Mouse (Mus musculus) thymus, postnatal 10 days (tissue): Measurements from ENCODE around the gene BC029722.

ENCODE experiments used
- DNase-seq, 2 experiments: peaks; one replicate each; pipeline ENCODE4 v3.0.0; 2021; ENCODE audit warnings: low spot score in 2 of 2

BC029722 gene

DNA sequence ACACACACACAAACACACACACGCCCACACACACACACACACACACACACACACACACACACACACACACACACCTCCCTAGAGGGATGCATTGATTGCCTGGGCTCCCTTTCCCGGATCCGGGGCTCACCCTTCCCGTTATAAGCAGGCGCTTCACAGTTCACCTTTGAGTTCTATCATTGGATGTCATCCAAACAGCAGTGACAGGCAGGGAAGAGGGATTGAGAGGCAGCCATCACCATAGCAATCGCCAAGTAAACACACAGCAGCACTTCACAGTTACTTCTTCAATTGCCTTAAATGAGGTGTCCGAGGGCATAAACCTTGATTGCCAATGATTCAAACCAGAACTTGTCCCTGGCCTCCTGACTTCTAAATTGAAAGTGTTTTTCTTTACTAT lies 40.2 kb downstream of the BC029722 start:
- DNase-seq: no peak

- no peak for DNase-seq
These were observed 41.2 kb downstream of the BC029722 start for GRCm38 (mm10) chr2:155778004-155778403.

- DNase-seq: no peak
These were observed 41.6 kb downstream of the BC029722 start for GRCm38 (mm10) chr2:155777688-155777985.

DNA sequence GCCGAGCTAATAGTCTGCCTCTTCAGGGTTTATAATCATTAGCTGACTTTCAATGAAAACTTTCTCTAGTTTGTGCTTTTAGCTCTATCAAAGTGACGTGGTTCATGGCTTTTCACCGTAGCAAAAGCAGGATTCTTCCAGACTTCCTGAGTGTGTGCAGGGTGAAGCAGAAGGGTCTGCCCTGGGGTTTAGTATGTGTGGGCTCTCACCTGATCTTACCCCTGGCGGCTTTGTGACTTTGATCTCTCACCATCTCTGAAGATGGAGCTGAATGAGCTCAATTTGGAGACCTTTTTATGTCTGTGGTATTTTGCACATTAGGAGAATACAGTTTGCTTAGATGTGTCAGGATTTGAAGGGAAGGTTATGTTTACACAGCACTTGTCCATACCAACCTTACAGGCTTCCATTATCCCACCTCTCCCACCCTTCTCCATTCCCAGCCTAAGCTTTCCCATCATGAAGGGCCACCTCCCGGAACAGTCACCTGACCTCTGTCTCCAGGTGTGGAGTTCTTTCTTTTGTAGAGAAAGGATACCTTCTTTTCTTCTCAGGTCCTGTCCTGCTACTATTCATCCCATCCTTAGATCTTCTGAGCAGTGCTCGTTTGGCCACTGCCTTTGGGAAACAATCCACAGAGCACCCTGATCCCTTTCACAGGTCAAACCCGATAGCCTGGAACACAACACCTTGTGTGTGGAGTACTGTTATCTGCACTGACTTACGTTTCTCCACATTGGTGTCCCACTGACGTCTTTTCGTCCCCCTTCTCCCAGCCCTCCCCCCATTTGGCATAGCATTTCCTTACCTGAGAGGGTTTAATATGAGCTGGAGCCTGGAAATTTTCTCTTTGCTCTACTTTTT lies 42.2 kb downstream of the BC029722 start:
- DNase-seq: no peak

DNA sequence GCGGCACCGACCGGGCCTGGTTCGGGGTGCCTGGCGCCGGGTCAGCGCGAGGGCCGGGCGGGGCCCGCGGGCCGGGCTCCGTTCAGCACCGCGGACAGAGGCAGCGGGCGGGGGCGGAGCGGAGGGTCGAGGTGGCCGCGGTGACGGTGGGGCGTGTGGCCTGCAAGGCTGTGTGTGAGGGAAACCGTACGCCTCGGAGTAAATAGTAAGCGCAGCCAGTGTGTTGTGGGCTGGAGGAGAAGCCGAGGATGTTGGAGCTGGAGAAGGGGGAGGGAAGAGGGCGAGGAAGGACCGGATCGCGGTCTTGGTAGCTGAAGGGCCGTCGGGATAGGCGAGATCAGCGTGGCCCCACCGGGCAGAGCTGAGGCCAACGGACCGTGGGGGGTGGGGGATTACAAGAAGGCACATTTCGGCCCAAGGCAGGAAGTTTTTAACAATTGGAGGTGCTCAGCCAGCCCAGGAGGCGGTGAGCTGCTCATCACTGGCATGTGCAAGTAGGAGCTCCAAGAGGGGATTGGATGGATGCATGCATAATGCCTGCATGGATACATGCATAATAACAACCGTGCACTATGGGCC lies 43.5 kb downstream of the BC029722 start:
- DNase-seq: peak in 1 of 2 experiments; percentile 37

DNA sequence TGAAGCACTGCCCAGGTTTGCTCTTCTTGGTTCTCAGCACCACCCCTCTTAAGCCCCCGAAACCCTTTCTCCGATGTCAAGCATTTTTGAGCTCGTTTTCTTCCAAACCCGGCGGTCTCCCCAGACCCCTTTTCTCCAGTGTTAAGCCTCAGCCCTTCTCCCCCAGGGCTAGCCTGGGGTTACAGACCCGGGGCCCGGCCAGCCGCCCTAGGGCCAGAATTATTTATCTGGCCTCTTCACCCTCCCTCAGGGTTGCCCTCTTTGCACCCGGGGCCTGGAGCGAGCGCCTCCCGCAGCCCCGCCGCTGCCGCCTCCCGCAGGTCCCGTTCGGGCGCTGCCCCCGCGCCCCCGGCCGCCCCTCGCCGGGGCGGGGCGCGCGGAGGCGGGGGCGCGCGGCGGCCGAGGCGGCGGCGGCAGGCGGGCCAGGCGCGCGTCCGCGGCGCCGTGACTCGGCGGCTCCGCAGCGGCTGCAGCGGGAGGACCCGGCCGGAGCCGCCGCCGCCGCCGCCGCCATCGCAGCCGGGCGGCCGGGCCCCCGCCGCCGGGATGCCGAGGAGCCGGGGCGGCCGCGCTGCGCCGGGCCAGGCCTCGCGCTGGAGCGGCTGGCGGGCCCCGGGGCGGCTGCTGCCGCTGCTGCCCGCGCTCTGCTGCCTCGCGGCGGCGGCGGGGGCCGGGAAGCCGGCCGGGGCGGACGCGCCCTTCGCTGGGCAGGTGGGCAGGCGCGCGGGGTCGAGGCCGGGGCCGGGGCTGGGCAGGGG lies 44.1 kb downstream of the BC029722 start, which contains the start of gene Mmp24:
Gene Mmp24 (plus strand): TSS at position 416 of the 758 bp plus-strand sequence.
- DNase-seq: no peak

DNA sequence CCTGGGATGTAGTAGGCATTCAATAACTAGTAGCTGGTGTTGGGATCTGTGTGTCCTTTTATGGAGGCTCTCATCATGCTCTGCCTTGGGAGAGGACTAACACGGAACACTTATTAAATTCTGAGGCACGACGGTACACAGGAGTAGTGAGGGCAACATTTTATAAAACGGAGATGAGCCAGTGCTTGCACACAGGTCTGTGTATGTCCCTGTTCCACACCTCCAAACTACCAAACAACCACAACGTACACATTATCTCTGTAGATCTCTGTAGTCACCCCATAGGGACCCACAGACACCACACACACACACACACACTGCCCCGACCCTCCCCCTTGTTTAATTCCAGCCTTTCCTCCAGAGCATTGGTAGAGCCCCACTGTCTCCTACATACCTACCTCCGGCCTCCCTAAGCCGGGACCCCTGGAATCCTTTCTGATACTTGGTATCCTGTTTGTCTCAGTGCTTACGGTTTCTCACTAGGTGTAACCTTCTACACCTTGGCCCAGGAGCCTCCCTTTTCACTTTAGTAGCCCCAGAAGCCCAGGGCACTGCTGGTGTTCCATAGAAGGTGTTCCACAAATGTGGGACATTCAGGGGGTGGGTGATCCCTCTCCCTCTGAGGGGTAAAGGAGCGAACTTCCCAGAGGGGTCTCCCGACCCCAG lies 44.8 kb downstream of the BC029722 start:
- no peak for DNase-seq

DNA sequence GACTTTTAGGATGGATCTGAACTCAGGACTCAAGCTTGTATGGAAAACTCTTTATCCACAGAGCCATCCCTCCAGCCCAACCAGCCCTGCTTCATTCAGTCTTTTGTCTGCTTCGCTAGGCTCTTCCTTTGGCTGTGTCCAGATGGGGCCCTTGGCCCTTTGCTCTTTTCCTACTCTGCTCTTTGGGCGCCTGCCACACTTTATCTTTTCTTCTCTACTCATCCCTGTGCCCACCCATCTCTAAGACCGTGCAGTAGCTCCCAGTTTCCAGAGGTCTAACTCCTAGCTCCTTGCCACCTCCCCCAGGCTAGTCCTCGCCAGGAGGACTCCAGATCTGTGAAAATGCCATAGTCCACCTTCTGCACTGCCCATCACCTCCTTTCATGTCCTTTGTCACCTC lies 45.6 kb downstream of the BC029722 start:
- no peak for DNase-seq
